Mouse (Mus musculus): ENCODE measurements around the gene Bap1.

DNA sequence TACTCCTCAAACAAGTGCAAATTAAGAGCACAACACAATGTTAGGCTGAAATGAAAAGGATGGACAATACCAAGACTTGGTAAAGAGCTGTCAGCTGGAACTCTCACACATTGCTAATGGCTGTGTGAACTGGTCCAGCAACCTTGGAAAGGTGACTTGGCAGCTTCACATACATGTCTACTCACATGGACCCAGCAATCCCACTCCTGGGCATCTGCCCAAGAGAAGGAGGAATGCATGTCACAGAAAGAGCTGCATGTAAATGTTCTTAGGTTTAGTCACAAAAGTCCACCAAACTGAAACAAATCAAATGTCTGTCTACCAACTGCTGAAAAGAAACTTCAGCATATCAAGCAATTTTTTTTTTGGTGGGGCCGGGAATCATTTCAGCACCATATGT lies 5.3 kb upstream of the Bap1 start:
- TF ChIP-seq CTCF (IDR thresholded peaks at IDR 0.05; ENCODE audit: low read depth, low read length) = no peak
- TF ChIP-seq TAL1 (conservative IDR thresholded peaks at IDR 0.05; ENCODE audit: low read depth, low read length) = no peak
- no peak for TF ChIP-seq GATA2 (IDR thresholded peaks at IDR 0.05; ENCODE audit: borderline replicate concordance, low read depth, low read length)

Data from G1E (cell line).